Mouse (Mus musculus) hematopoietic multipotent progenitor cell, adult 10-12 weeks (in vitro differentiated cells): ENCODE data around the gene Gm21586. TPM values are rescaled to one million over a fixed set of nuclear protein-coding genes. Genes with fewer than 3 reads are reported as not detected.

Experiments
- polyA plus RNA-seq: library from polyadenylated mRNA; stranded (reverse); fragments of >175 nt; gene quantifications from 2 replicates; pipeline ENCODE4 v1.2.3, GENCODE M21; 2012; ENCODE audit warnings: low replicate concordance

Gene Gm21586
- 3.0 TPM in 1 of 2 replicates, not detected in the other for polyA plus RNA-seq

GRCm38 (mm10) chr4:42439078-42439477, at the start of gene Gm21586:
Gm21586 (plus strand) TSS chr4:42439378.

GRCm38 (mm10) chr4:42466452-42466851, 27.3 kb downstream of the Gm21586 start, which contains the start of gene Gm2163:
Gm2163 (plus strand) TSS chr4:42466752.

Other genes with a start within 250 kb of the Gm21586 start
- not detected in 2 replicates for gene Gm10600, start 198.7 kb upstream of the Gm21586 start, polyA plus RNA-seq
- not detected in 2 replicates for gene Ccl21b, start 183.6 kb upstream of the Gm21586 start, polyA plus RNA-seq
- 3.0 TPM in 1 of 2 replicates, not detected in the other for gene Gm21953, start 145.1 kb upstream of the Gm21586 start, polyA plus RNA-seq
- gene Fam205a3, start 121.0 kb upstream of the Gm21586 start, polyA plus RNA-seq, result not detected in 2 replicates
- not detected in 2 replicates for gene Gm2163, start 27.4 kb downstream of the Gm21586 start, polyA plus RNA-seq
- gene Fam205a2, start 88.8 kb downstream of the Gm21586 start, polyA plus RNA-seq, result not detected in 2 replicates
- gene Gm10591, start 172.8 kb downstream of the Gm21586 start, polyA plus RNA-seq, result not detected in 2 replicates
- gene Gm2564, start 190.3 kb downstream of the Gm21586 start, polyA plus RNA-seq, result not detected in 2 replicates
- not detected in 2 replicates for gene Ccl27b, start 215.9 kb downstream of the Gm21586 start, polyA plus RNA-seq
- gene Il11ra2, start 222.5 kb downstream of the Gm21586 start, polyA plus RNA-seq, result not detected in 2 replicates